Mouse (Mus musculus) embryo, embryonic 10 days (tissue): ENCODE results near the gene Kdm4a.

Source experiments
- DNase-seq: peaks from one replicate; pipeline ENCODE4 v3.0.0-alpha.2; 2015; ENCODE audit warnings: low spot score

Gene Kdm4a

GRCm38 (mm10) chr4:118116098-118116497 is 63.7 kb downstream of the Kdm4a start:
- no peak for DNase-seq

- DNase-seq: no peak
These were observed 64.7 kb downstream of the Kdm4a start for GRCm38 (mm10) chr4:118115132-118115531.

- DNase-seq: no peak
These were observed 67.2 kb downstream of the Kdm4a start for GRCm38 (mm10) chr4:118112601-118113000.

GRCm38 (mm10) chr4:118109649-118110048 is 70.2 kb downstream of the Kdm4a start:
- no peak for DNase-seq

- DNase-seq: no peak
These were observed 71.1 kb downstream of the Kdm4a start for GRCm38 (mm10) chr4:118108779-118109178.

GRCm38 (mm10) chr4:118105256-118106053 is 74.4 kb downstream of the Kdm4a start:
- DNase-seq: no peak

- no peak for DNase-seq
These were observed 76.5 kb downstream of the Kdm4a start for GRCm38 (mm10) chr4:118103280-118103830.

GRCm38 (mm10) chr4:118101497-118101896 is 78.3 kb downstream of the Kdm4a start:
- no peak for DNase-seq

- no peak for DNase-seq
These were observed 80.0 kb downstream of the Kdm4a start for GRCm38 (mm10) chr4:118099637-118100364.

GRCm38 (mm10) chr4:118098571-118098970 is 81.3 kb downstream of the Kdm4a start:
- no peak for DNase-seq

GRCm38 (mm10) chr4:118096069-118096468 is 83.8 kb downstream of the Kdm4a start:
- DNase-seq: no peak

GRCm38 (mm10) chr4:118092784-118093457 is 86.9 kb downstream of the Kdm4a start:
- DNase-seq: no peak

- no peak for DNase-seq
These were observed 89.4 kb downstream of the Kdm4a start for GRCm38 (mm10) chr4:118090449-118090848.

- DNase-seq: peak; percentile 17
These were observed 89.9 kb downstream of the Kdm4a start for GRCm38 (mm10) chr4:118089939-118090338.

- DNase-seq: no peak
These were observed 91.1 kb downstream of the Kdm4a start for GRCm38 (mm10) chr4:118088771-118089170.
